Mouse (Mus musculus): ENCODE data around the gene Otoa. TPM values are rescaled to one million over a fixed set of nuclear protein-coding genes. Genes with fewer than 3 reads are reported as not detected.

Gene Otoa
- polyA plus RNA-seq, 1 experiment from 2014 or later = 0.27 TPM

- Histone ChIP-seq H3K36me3 (peaks cover 43% of the 10 kb centered on the region), H3K4me3 (no peak overlapping the region), H3K27me3 (no peaks in the 10 kb centered on the region), H3K27ac (replicated peaks) (no peak overlapping the region), H3K9ac (no peak overlapping the region), H3K4me2 (no peak overlapping the region), H3K9me3 (no peaks in the 10 kb centered on the region), H3K4me1 (replicated peaks) (no peaks in the 10 kb centered on the region)
- no peak for ATAC-seq (ENCODE audit: low FRiP score, low read depth)
- 86% methylated on average over 4 of the region's 4 CpGs for WGBS
Observed at GRCm38 (mm10) chr7:121053071-121053470, 28.4 kb upstream of the Otoa start.

DNA sequence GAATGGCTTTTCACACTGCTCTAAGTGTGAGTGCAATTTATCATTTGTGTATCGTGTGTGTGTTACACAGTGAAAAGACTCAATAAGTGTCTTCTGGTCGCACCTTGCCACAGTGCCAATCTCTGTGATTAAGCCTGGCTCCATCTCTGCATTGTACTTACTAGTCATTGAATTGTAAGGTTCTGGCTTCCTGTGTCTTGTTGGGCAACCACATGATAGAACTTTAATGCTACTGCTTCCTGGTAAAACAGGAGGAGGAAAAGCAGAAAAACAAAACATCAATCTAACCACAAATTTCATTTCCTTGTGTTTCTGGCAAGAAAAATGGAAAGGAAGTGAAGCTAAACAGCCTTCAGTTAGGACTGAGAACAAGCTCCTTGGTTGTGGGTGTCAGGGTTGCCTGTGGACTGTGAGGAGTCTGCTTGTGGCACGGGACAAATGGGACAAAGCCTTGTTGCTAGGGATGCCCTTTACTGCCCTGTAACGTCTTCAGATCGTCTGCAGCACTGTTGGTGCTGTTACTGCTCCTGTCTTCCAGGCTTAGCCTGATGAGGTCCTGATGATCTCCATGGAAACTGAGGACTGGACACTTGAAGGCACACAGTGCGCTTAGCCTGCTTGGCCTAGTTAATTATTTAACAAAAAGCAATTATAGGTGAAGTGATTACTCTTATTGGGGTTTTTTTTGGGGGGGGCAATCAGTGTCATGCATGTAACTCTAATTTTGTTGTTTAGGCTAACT lies 21.8 kb upstream of the Otoa start:
- no peaks in the 10 kb centered on the region for H3K27me3 ChIP-seq
- H3K9ac ChIP-seq = no peak overlapping the region
- H3K36me3 ChIP-seq = peaks cover 22% of the 10 kb centered on the region
- no peak overlapping the region for H3K27ac ChIP-seq (replicated peaks)
- H3K9me3 ChIP-seq = no peaks in the 10 kb centered on the region
- WGBS = 48% methylated on average over 6 of the region's 6 CpGs
- no peak overlapping the region for H3K4me3 ChIP-seq
- H3K4me1 ChIP-seq (replicated peaks) = no peaks in the 10 kb centered on the region
- no peak for ATAC-seq (ENCODE audit: low FRiP score, low read depth)
- no peak overlapping the region for H3K4me2 ChIP-seq

- 65% methylated on average over 4 of the region's 4 CpGs for WGBS
- Histone ChIP-seq H3K9ac (no peak overlapping the region), H3K4me1 (replicated peaks) (no peaks in the 10 kb centered on the region), H3K36me3 (peaks cover 7% of the 10 kb centered on the region; the same call in 1 of the 2 replicates), H3K4me2 (no peak overlapping the region), H3K9me3 (no peaks in the 10 kb centered on the region), H3K27ac (replicated peaks) (no peak overlapping the region), H3K27me3 (no peaks in the 10 kb centered on the region), H3K4me3 (no peak overlapping the region)
- ATAC-seq (ENCODE audit: low FRiP score, low read depth) = no peak
Observed at GRCm38 (mm10) chr7:121064309-121064708, 17.1 kb upstream of the Otoa start.

GRCm38 (mm10) chr7:121071276-121071675 lies 10.2 kb upstream of the Otoa start:
- 0 out of 2 replicates have a peak, but pooled peaks cover 5% of the 10 kb centered on the region for H3K36me3 ChIP-seq
- WGBS = 90% methylated on average over 4 of the region's 4 CpGs
- no peaks in the 10 kb centered on the region for H3K27me3 ChIP-seq
- H3K9me3 ChIP-seq = no peaks in the 10 kb centered on the region
- H3K27ac ChIP-seq (replicated peaks) = no peak overlapping the region
- no peak overlapping the region for H3K4me3 ChIP-seq
- H3K4me2 ChIP-seq = no peak overlapping the region
- H3K4me1 ChIP-seq (replicated peaks) = no peaks in the 10 kb centered on the region
- H3K9ac ChIP-seq = no peak overlapping the region
- no peak for ATAC-seq (ENCODE audit: low FRiP score, low read depth)

DNA sequence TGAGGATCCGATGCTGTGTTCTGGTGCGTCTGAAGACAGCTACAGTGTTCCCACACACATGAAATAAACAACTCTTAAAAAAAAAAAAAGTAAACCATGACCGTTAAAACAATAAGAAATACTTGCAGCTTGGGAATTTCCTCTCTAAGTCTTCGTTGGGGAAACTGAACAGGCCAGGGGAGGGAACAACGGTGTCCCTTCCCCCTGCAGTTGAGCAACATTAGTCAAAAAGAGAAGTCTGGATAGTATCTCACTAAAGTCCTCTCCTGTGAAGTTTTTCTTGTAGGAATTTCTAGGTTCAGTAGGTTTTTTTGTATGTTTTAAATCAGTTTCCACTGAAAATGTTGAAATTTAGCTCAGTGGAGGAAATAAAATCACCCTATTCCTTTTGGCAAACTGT lies 8.9 kb upstream of the Otoa start:
- H3K9ac ChIP-seq = no peak overlapping the region
- H3K4me3 ChIP-seq = no peak overlapping the region
- H3K4me1 ChIP-seq (replicated peaks) = no peaks in the 10 kb centered on the region
- H3K4me2 ChIP-seq = no peak overlapping the region
- H3K27ac ChIP-seq (replicated peaks) = no peak overlapping the region
- peaks cover 11% of the 10 kb centered on the region; the same call in 1 of the 2 replicates for H3K36me3 ChIP-seq
- no peak for ATAC-seq (ENCODE audit: low FRiP score, low read depth)
- WGBS = 84% methylated on average over 5 of the region's 5 CpGs
- no peaks in the 10 kb centered on the region for H3K9me3 ChIP-seq
- no peaks in the 10 kb centered on the region for H3K27me3 ChIP-seq

- no peak within 1 kb of the TSS for H3K4me2 ChIP-seq
- H3K36me3 ChIP-seq = peaks cover 8% of the 10 kb centered on the region; the same call in 1 of the 2 replicates
- ATAC-seq (ENCODE audit: low FRiP score, low read depth) = no peak
- H3K27ac ChIP-seq (replicated peaks) = no peak within 1 kb of the TSS
- H3K4me3 ChIP-seq = no peak within 1 kb of the TSS
- no peaks in the 10 kb centered on the region for H3K27me3 ChIP-seq
- H3K9me3 ChIP-seq = no peaks in the 10 kb centered on the region
- H3K4me1 ChIP-seq (replicated peaks) = peaks cover 3% of the 10 kb centered on the region; the same call in 1 of the 2 replicates
- H3K9ac ChIP-seq = no peak within 1 kb of the TSS
- WGBS = 88% methylated on average over 11 of the region's 11 CpGs
Observed at GRCm38 (mm10) chr7:121074281-121074680, 7.2 kb upstream of the Otoa start, which contains the start of gene Igsf6. Igsf6 (minus strand) TSS chr7:121074572.

DNA sequence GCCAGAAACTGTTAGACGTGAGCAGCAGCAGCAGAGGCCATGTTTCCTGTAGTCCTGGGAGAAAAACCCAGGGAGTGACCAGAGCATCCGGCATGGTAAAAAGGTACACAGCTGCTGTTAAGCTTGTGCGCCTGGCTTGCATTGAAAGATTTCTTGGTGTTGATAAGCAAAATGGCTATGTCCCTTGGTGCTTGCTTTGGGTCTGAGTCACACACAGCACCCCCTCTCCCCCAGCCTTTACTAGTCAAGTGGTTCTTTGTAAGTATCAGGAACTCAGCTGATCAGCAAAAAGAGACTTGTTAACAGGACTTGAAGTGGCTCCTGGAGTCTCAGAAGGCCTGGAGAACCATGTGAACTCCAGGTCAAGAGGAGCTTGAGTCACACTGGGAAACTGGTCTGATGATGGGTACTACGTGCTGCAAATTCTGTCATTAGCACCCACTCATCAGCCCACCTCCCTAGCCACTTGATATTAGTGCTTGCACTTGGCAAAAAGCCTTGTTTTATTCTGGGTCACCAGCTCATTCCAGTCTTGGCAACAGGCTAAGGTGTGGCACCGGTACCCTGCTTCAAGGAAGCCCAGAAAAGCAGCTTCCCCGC lies 6.5 kb upstream of the Otoa start:
- Histone ChIP-seq H3K9me3 (no peaks in the 10 kb centered on the region), H3K9ac (no peak overlapping the region), H3K36me3 (peaks cover 8% of the 10 kb centered on the region; the same call in 1 of the 2 replicates), H3K27ac (replicated peaks) (no peak overlapping the region), H3K4me2 (no peak overlapping the region), H3K4me1 (replicated peaks) (peaks cover 3% of the 10 kb centered on the region; the same call in 1 of the 2 replicates), H3K27me3 (no peaks in the 10 kb centered on the region), H3K4me3 (no peak overlapping the region)
- ATAC-seq (ENCODE audit: low FRiP score, low read depth) = no peak
- WGBS = 89% methylated on average over 6 of the region's 6 CpGs

- H3K27ac ChIP-seq (replicated peaks) = no peak overlapping the region
- H3K36me3 ChIP-seq = peaks cover 8% of the 10 kb centered on the region; the same call in 1 of the 2 replicates
- no peak overlapping the region for H3K9ac ChIP-seq
- H3K4me3 ChIP-seq = no peak overlapping the region
- WGBS = 87% methylated on average over 5 of the region's 5 CpGs
- H3K4me2 ChIP-seq = no peak overlapping the region
- H3K27me3 ChIP-seq = no peaks in the 10 kb centered on the region
- H3K9me3 ChIP-seq = no peaks in the 10 kb centered on the region
- H3K4me1 ChIP-seq (replicated peaks) = peaks cover 3% of the 10 kb centered on the region; the same call in 1 of the 2 replicates
- ATAC-seq (ENCODE audit: low FRiP score, low read depth) = no peak
Observed at GRCm38 (mm10) chr7:121075416-121075815, 6.0 kb upstream of the Otoa start.

GRCm38 (mm10) chr7:121077311-121077710 lies 4.1 kb upstream of the Otoa start:
- no peak; the same call in 1 of the 2 replicates for ATAC-seq (ENCODE audit: low FRiP score, low read depth)
- Histone ChIP-seq H3K4me3 (no peak overlapping the region), H3K27me3 (no peaks in the 10 kb centered on the region), H3K4me2 (no peak overlapping the region), H3K9ac (no peak overlapping the region), H3K27ac (replicated peaks) (no peak overlapping the region), H3K9me3 (no peaks in the 10 kb centered on the region), H3K36me3 (peaks cover 11% of the 10 kb centered on the region; the same call in 1 of the 2 replicates), H3K4me1 (replicated peaks) (peaks cover 8% of the 10 kb centered on the region)
- WGBS = 90% methylated on average over 6 of the region's 6 CpGs

GRCm38 (mm10) chr7:121077829-121078228 lies 3.6 kb upstream of the Otoa start:
- H3K27ac ChIP-seq (replicated peaks) = no peak overlapping the region

DNA sequence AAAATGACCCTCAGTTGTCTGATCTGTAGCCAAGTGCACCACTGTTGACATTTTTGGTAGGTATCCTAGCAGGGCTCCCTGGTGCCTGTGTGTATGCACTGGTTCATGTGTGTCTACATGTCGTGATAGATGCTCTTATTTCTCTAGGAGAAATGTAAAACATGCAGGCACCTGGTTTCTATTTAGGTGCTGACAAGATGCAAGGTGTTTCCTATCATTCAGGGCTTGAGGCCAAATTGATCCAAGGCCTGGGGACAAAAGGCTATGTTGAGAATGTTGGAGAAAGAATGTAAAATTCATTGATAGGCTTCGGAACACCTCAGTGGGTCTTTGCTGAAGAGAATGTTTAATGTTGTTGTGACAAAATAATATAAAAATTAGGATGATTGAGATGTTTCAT lies 366 bp downstream of the Otoa start:
- WGBS = 76% methylated on average over 2 of the region's 2 CpGs
- ATAC-seq (ENCODE audit: low FRiP score, low read depth) = no peak
- no peak overlapping the region for H3K4me3 ChIP-seq
- no peak overlapping the region for H3K27ac ChIP-seq (replicated peaks)
- no peaks in the 10 kb centered on the region for H3K9me3 ChIP-seq
- H3K36me3 ChIP-seq = peaks cover 6% of the 10 kb centered on the region; the same call in 1 of the 2 replicates
- H3K4me1 ChIP-seq (replicated peaks) = peaks cover 34% of the 10 kb centered on the region
- no peaks in the 10 kb centered on the region for H3K27me3 ChIP-seq
- H3K4me2 ChIP-seq = no peak overlapping the region
- H3K9ac ChIP-seq = no peak overlapping the region

More at GRCm38 (mm10) chr7:121077829-121078228, 3.6 kb upstream of the Otoa start:
- WGBS = 13% methylated on average over 5 of the region's 5 CpGs
- Histone ChIP-seq H3K9ac (no peak overlapping the region), H3K4me2 (no peak overlapping the region), H3K4me1 (replicated peaks) (peaks cover 13% of the 10 kb centered on the region), H3K9me3 (no peaks in the 10 kb centered on the region), H3K27me3 (no peaks in the 10 kb centered on the region), H3K36me3 (peaks cover 11% of the 10 kb centered on the region; the same call in 1 of the 2 replicates), H3K4me3 (no peak overlapping the region)
- peak; percentile 81 for ATAC-seq (ENCODE audit: low FRiP score, low read depth)

DNA sequence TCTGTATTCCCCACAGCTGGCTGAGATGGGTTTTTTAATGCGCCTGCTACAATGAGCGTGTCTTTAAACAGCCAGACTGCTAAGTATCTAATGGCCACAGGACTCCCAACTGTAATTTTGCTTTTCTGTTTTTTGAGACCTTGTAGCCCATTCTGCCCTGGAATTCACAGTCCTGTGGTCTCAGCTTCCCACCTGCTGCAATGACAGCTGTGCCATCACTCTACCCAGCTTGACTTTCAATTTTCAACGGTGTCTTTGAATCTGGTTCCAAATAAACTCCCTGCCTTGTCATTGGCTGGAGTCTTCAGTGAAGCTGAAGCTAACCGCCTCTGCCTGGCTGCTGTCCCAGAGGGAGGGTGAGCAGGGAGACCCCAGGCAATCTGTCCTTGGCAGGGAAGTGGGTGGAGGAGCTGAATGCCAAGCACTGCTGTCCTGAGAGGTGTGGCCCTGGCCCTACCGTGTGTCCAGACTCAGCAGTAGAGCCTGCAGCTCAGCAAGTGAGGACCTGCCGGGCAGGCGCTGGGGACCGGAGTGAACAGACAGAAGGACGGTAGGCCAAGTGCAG lies 1.6 kb downstream of the Otoa start:
- Histone ChIP-seq H3K9ac (no peak overlapping the region), H3K4me3 (no peak overlapping the region), H3K36me3 (0 out of 2 replicates have a peak, but pooled peaks cover 3% of the 10 kb centered on the region), H3K9me3 (no peaks in the 10 kb centered on the region), H3K4me2 (no peak overlapping the region), H3K27ac (replicated peaks) (no peak overlapping the region), H3K27me3 (no peaks in the 10 kb centered on the region), H3K4me1 (replicated peaks) (peaks cover 33% of the 10 kb centered on the region)
- 58% methylated on average over 9 of the region's 9 CpGs for WGBS
- ATAC-seq (ENCODE audit: low FRiP score, low read depth) = peak; percentile 78; the same call in 1 of the 2 replicates
